Mouse (Mus musculus) E14TG2a.4 (cell line): ENCODE measurements around the gene Bglap3.

ENCODE experiments used
- CTCF ChIP-seq: conservative IDR thresholded peaks from 2 replicates; pipeline ENCODE4 v1.5.1; 2014; ENCODE audit warnings: low read length
- NANOG ChIP-seq: IDR thresholded peaks from 2 replicates; pipeline ENCODE4 v1.6.1; 2014; ENCODE audit warnings: borderline replicate concordance, low read length, mixed read lengths
- POU5F1 ChIP-seq: IDR thresholded peaks from 2 replicates; pipeline ENCODE4 v1.6.1; 2014; ENCODE audit warnings: low read length, borderline replicate concordance

DNA sequence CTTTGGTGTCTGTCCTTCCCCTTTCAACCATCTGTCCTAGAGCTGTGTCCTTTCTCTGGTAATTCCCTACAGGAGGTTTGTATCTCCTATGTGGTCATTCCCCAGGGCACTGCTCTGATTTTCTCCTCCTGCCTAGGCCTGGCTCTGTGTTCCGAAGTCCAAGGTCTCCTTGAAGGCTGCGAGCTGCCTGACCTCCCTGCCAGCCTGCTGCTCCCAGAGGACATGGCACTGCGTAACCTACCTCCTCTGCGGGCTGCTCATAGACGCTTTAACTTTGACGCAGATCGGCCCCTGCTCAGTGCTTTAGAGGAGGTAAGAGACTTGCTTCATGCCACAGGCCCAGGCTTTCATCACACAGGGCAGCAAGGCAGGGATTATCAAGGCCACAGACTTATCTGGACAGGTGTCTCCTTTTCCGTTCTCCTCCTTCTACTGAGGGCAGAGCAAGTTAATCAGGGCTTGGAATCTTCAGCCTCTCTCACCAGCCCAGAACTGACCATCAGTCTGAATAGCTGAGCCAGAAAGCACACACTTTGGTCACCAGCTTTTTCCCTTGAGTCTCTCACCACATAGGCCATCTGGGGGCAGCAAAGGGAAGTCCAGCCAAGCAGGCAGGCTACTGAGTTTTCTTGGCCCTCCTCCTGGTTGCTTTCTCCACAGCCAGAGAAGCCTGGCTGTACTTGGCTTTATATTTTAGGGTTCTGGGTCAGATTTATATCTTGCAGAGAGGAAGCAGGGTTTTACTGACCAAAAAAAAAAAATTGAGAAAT is 18.0 kb downstream of the Bglap3 start:
- TF ChIP-seq CTCF, result no peak
- no peak for TF ChIP-seq NANOG
- no peak for TF ChIP-seq POU5F1
